In the genomic region with DNA sequence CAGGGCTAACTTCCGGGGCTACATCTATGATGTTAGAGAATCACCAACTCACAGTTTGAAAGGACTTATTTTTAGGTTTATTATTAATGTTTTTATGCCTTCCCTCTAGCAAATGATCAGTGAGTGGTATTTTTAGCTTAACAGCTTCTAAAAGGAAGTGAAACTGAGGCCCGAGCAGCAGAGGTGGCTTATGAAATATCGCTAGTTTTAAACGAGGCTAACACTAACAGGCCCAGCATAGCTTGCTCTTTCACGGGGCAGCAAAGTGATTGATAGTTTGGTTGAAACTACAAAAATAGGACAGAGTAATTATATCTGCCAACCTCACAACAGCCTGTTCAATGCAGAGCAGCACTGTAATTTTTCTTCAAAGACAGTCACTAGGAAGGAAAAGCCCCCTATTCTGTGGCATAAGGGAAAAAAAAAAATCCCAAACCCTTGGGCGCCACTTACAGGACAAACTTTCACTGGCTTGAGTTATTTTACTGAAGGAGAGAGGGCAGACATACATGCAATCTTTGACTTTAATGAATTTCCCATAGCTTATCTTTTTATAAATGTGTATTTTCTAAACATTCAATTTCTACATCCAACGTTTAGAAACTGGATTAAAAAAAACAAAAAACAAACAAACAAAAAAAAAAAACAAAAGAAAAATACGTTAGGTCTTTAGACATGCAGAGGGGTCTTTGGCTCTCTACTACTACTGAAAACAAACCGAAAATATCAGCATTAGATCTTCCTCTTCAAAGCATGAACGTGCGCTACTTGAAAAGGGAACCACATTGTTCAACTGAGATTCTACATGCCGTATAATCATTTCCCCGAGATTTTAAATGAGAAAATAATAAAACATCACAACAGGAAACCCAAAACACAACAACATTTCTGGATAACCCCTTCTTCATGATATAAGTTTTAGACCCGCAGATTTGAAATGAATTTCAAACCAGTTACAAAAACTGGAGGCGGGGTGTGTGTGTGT, we compare ENCODE assay signal across 1 mouse cellular context.
TF ChIP-seq lines count a peak whose summit lies in the region.

No protein-coding gene starts in this region.

TF ChIP-seq in CH12.LX, 34 proteins besides CTCF, POLR2A, EP300 and RAD21 (continued from another document):
- TF ChIP-seq PAX5 (IDR thresholded peaks at IDR 0.05; ENCODE audit: low read length): no peak
- no peak for TF ChIP-seq TBP (conservative IDR thresholded peaks at IDR 0.05; ENCODE audit: low read depth, low read length)
- TF ChIP-seq MAX (IDR thresholded peaks at IDR 0.05; ENCODE audit: low read length): 0 out of 2 replicates have a peak, but pooled peaks have one; percentile 49
- TF ChIP-seq BHLHE40 (IDR thresholded peaks at IDR 0.05; ENCODE audit: low read depth, low read length): peak; percentile 80
- TF ChIP-seq RCOR1 (conservative IDR thresholded peaks at IDR 0.05; ENCODE audit: low read depth, low read length): peak; percentile 86
- TF ChIP-seq NRF1 (IDR thresholded peaks at IDR 0.05; ENCODE audit: low read depth, low read length): no peak
- peak; percentile 50; the same call in 1 of the 2 replicates for TF ChIP-seq ELF1 (IDR thresholded peaks at IDR 0.05; ENCODE audit: low read depth, low read length)
- TF ChIP-seq CHD1 (IDR thresholded peaks at IDR 0.05; ENCODE audit: low read depth, low read length): peak; percentile 27; the same call in 1 of the 2 replicates
- peak; percentile 82 for TF ChIP-seq CHD2 (IDR thresholded peaks at IDR 0.05; ENCODE audit: low read length)
- TF ChIP-seq ZNF384 (IDR thresholded peaks at IDR 0.05; ENCODE audit: low read depth, low read length): peak; percentile 92
- TF ChIP-seq MAZ (IDR thresholded peaks at IDR 0.05; ENCODE audit: low read depth, low read length): peak; percentile 53; the same call in 1 of the 2 replicates
- peak; percentile 47; the same call in 1 of the 2 replicates for TF ChIP-seq MYC (IDR thresholded peaks at IDR 0.05; ENCODE audit: low read depth, low read length)
- TF ChIP-seq IRF4 (IDR thresholded peaks at IDR 0.05; ENCODE audit: low read depth, low read length): peak; percentile 99
- peak; percentile 47 for TF ChIP-seq SMC3 (IDR thresholded peaks at IDR 0.05; ENCODE audit: low read depth, low read length)
- no peak for TF ChIP-seq E2F4 (IDR thresholded peaks at IDR 0.05; ENCODE audit: insufficient replicate concordance, low read depth, low read length)
- no peak for TF ChIP-seq ZC3H11A (IDR thresholded peaks at IDR 0.05; ENCODE audit: low read depth, low read length)
- TF ChIP-seq MXI1 (IDR thresholded peaks at IDR 0.05; ENCODE audit: low read depth, low read length): peak; percentile 60
- 0 out of 2 replicates have a peak, but pooled peaks have one; percentile 35 for TF ChIP-seq NELFE (IDR thresholded peaks at IDR 0.05; ENCODE audit: low read depth, low read length)
- TF ChIP-seq GABPA (IDR thresholded peaks at IDR 0.05; ENCODE audit: insufficient replicate concordance, low read depth, low read length): no peak
- no peak for TF ChIP-seq USF1 (IDR thresholded peaks at IDR 0.05; ENCODE audit: low read depth, low read length)
- no peak; the same call in none of the 2 replicates for TF ChIP-seq HCFC1 (IDR thresholded peaks at IDR 0.05; ENCODE audit: low read depth, low read length)
- no peak for TF ChIP-seq JUN (IDR thresholded peaks at IDR 0.05; ENCODE audit: insufficient read depth, low read depth, low read length)
- TF ChIP-seq UBTF (IDR thresholded peaks at IDR 0.05; ENCODE audit: low read depth, low read length): no peak
- peak; percentile 55; the same call in 1 of the 2 replicates for TF ChIP-seq MAFK (IDR thresholded peaks at IDR 0.05; ENCODE audit: insufficient replicate concordance, low read length)
